17 mouse cellular contexts compared by ENCODE assay signal in the genomic region with DNA sequence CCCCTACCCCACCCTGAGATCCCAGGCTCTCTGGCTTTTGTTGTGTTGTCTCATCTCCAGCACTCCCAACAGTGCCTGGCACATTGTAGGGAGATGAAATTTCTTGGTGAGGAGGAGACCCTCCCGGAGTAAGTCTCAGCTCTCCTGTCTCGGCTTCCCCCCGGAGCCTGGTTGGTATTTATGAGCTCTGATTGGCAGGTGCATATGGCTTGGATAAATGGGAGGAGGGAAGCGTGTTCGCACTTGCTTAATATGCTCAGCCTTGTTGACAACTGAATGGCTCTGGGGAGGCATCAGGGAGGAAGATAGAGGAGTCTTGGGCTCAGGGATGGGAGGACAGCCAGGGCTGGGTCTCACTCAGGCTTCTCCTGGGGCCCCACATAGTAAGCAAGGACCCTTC. TPM values are rescaled to one million over a fixed set of nuclear protein-coding genes. Genes with fewer than 3 reads are reported as not detected.
DNase-seq lines count a peak whose midpoint lies in the region; ATAC-seq lines count a peak whose summit lies in the region.
"Had no signal": no experiment of that assay in that cellular context is flagged by ENCODE, and none has a peak within 500 bp of the region (broad histone marks: within the 10 kb centered on the region; RNA-seq: fewer than 3 reads in every experiment).

No protein-coding gene starts in this region.

- no peak overlapping the region for H3K9ac ChIP-seq in limb, embryonic 11.5 days (ENCODE audit: low read length)
- H3K9ac ChIP-seq in hindbrain, embryonic 13.5 days: no peak overlapping the region
- H3K9ac ChIP-seq in midbrain, embryonic 16.5 days (ENCODE audit: low read depth, low read length): no peak overlapping the region
- H3K9ac ChIP-seq: limb, embryonic 15.5 days had no signal

- no peaks in the 10 kb centered on the region for H3K9me3 ChIP-seq in limb, embryonic 11.5 days (ENCODE audit: control insufficient read depth, low read length)
- H3K9me3 ChIP-seq in limb, embryonic 10.5 days (replicated peaks): no peaks in the 10 kb centered on the region
- H3K9me3 ChIP-seq in forebrain, embryonic 10.5 days: no peaks in the 10 kb centered on the region
- H3K9me3 ChIP-seq in hindbrain, embryonic 13.5 days: no peaks in the 10 kb centered on the region
- H3K9me3 ChIP-seq in midbrain, embryonic 16.5 days (replicated peaks; ENCODE audit: control insufficient read depth, low read length, poor library complexity, severe bottlenecking): no peaks in the 10 kb centered on the region
- H3K9me3 ChIP-seq: limb, embryonic 15.5 days had no signal

- no peaks in the 10 kb centered on the region for H3K27me3 ChIP-seq in limb, embryonic 11.5 days (ENCODE audit: control insufficient read depth, insufficient read depth, low read length)
- peaks cover 62% of the 10 kb centered on the region for H3K27me3 ChIP-seq in limb, embryonic 10.5 days (ENCODE audit: low read depth, poor library complexity, severe bottlenecking)
- peaks cover 34% of the 10 kb centered on the region for H3K27me3 ChIP-seq in forebrain, embryonic 10.5 days (ENCODE audit: poor library complexity, severe bottlenecking)
- H3K27me3 ChIP-seq in hindbrain, embryonic 13.5 days: peaks cover 20% of the 10 kb centered on the region
- H3K27me3 ChIP-seq in midbrain, embryonic 16.5 days (ENCODE audit: control insufficient read depth, insufficient read depth, low read depth, low read length): no peaks in the 10 kb centered on the region
- H3K27me3 ChIP-seq: limb, embryonic 15.5 days had no signal

- H3K4me1 ChIP-seq in limb, embryonic 11.5 days (ENCODE audit: control insufficient read depth, insufficient read depth, low read length): peaks cover 5% of the 10 kb centered on the region; the same call in 1 of the 2 replicates
- peaks cover 33% of the 10 kb centered on the region for H3K4me1 ChIP-seq in limb, embryonic 10.5 days
- peaks cover 59% of the 10 kb centered on the region for H3K4me1 ChIP-seq in forebrain, embryonic 10.5 days
- H3K4me1 ChIP-seq in hindbrain, embryonic 13.5 days (replicated peaks): peaks cover 71% of the 10 kb centered on the region
- H3K4me1 ChIP-seq in midbrain, embryonic 16.5 days (ENCODE audit: control insufficient read depth, insufficient read depth, low read length): peaks cover 27% of the 10 kb centered on the region

- H3K36me3 ChIP-seq in limb, embryonic 11.5 days (ENCODE audit: control insufficient read depth, insufficient read depth, low read length): no peaks in the 10 kb centered on the region
- no peaks in the 10 kb centered on the region for H3K36me3 ChIP-seq in limb, embryonic 10.5 days
- H3K36me3 ChIP-seq in forebrain, embryonic 10.5 days (replicated peaks): no peaks in the 10 kb centered on the region
- no peaks in the 10 kb centered on the region for H3K36me3 ChIP-seq in hindbrain, embryonic 13.5 days
- no peaks in the 10 kb centered on the region for H3K36me3 ChIP-seq in midbrain, embryonic 16.5 days (ENCODE audit: control insufficient read depth, insufficient read depth, low read length)
- H3K36me3 ChIP-seq: limb, embryonic 15.5 days had no signal

- 0 out of 2 replicates have a peak, but pooled peaks have one; percentile 26 for ATAC-seq in limb, embryonic 11.5 days (ENCODE audit: insufficient number of reproducible peaks, low FRiP score, low TSS enrichment, low read depth)
- 0 out of 2 replicates have a peak, but pooled peaks have one; percentile 17 for ATAC-seq in hindbrain, embryonic 13.5 days (ENCODE audit: low FRiP score)
- no peak for ATAC-seq in midbrain, embryonic 16.5 days

- no peak overlapping the region for H3K4me2 ChIP-seq in limb, embryonic 11.5 days (ENCODE audit: low read depth, severe bottlenecking)
- no peak overlapping the region for H3K4me2 ChIP-seq in hindbrain, embryonic 13.5 days
- H3K4me2 ChIP-seq in midbrain, embryonic 16.5 days (ENCODE audit: low read length): no peak overlapping the region
- H3K4me2 ChIP-seq: limb, embryonic 15.5 days had no signal

- DNase-seq in limb, embryonic 11.5 days (ENCODE audit: low spot score): no peak
- no peak for DNase-seq in limb, embryonic 10.5 days (ENCODE audit: low spot score)
- no peak for DNase-seq in forebrain, embryonic 10.5 days (ENCODE audit: extremely low spot score, low spot score)
- no peak for DNase-seq in adrenal gland, postnatal 10 days
- DNase-seq in natural killer cell, adult 2 months (ENCODE audit: low spot score in 2 of 2): no peak
- no peak for DNase-seq in adrenal gland, adult 8-10 months
- DNase-seq: cerebellum, adult 18-20 months; heart, adult 11 months; kidney, adult 2 months; lung, adult 2 months; right cerebral cortex, postnatal 14 days had no signal

- no peak overlapping the region for H3K27ac ChIP-seq in limb, embryonic 11.5 days (replicated peaks; ENCODE audit: low read depth, low read length)
- no peak overlapping the region for H3K27ac ChIP-seq in limb, embryonic 10.5 days
- peak overlapping the region; percentile 42; the same call in 1 of the 2 replicates for H3K27ac ChIP-seq in forebrain, embryonic 10.5 days
- peak overlapping the region; percentile 74 for H3K27ac ChIP-seq in hindbrain, embryonic 13.5 days
- peak overlapping the region; percentile 58; the same call in 1 of the 2 replicates for H3K27ac ChIP-seq in midbrain, embryonic 16.5 days (ENCODE audit: low read length)
- H3K27ac ChIP-seq: left cerebral cortex, adult 2 months; limb, embryonic 15.5 days had no signal

- no peak overlapping the region for H3K4me3 ChIP-seq in limb, embryonic 11.5 days (ENCODE audit: low read depth, low read length)
- no peak overlapping the region for H3K4me3 ChIP-seq in limb, embryonic 10.5 days
- H3K4me3 ChIP-seq in forebrain, embryonic 10.5 days: no peak overlapping the region
- H3K4me3 ChIP-seq in hindbrain, embryonic 13.5 days: no peak overlapping the region
- H3K4me3 ChIP-seq in midbrain, embryonic 16.5 days (ENCODE audit: low read depth, low read length): no peak overlapping the region
- H3K4me3 ChIP-seq: left cerebral cortex, adult 2 months; limb, embryonic 15.5 days; myocyte had no signal

- WGBS in limb, embryonic 11.5 days: 65% methylated on average over 5 of the region's 5 CpGs
- WGBS in limb, embryonic 10.5 days: 79% methylated on average over 5 of the region's 5 CpGs
- 90% methylated on average over 5 of the region's 5 CpGs for WGBS in forebrain, embryonic 10.5 days
- WGBS in hindbrain, embryonic 13.5 days: 46% methylated on average over 5 of the region's 5 CpGs
- 43% methylated on average over 5 of the region's 5 CpGs for WGBS in midbrain, embryonic 16.5 days

RNA-seq across cellular contexts. Expression of a gene that starts 14.4 kb away (rescaled TPM):
- polyA plus RNA-seq in limb, embryonic 11.5 days (2014; fragmentation: Nextera tagmentation; extraction: Ambion mirVana): not detected in 2 replicates
- polyA plus RNA-seq in limb, embryonic 10.5 days (2016; fragmentation: Nextera tagmentation; extraction: Ambion mirVana): not detected in 2 replicates
- polyA plus RNA-seq in forebrain, embryonic 10.5 days (2016; fragmentation: Nextera tagmentation; extraction: Ambion mirVana): not detected in 2 replicates
- not detected in 2 replicates for polyA plus RNA-seq in hindbrain, embryonic 13.5 days (2015; fragmentation: Nextera tagmentation; extraction: Ambion mirVana)
- polyA plus RNA-seq in midbrain, embryonic 16.5 days (2015; fragmentation: Nextera tagmentation; extraction: Ambion mirVana): not detected in 2 replicates
- total RNA-seq in adrenal gland, postnatal 10 days (2021): not detected
- total RNA-seq in adrenal gland, adult 8-10 months (2022): not detected
- total RNA-seq: common myeloid progenitor, adult 5-6 weeks had no signal
- polyA plus RNA-seq: lung, adult 2 months; myocyte had no signal

Comparison
In these comparisons a context has a peak if more than half of its experiments do, and no peak if none do; other contexts are left out.
1. H3K27ac ChIP-seq: peak in forebrain, embryonic 10.5 days (single experiment), hindbrain, embryonic 13.5 days (single experiment) and midbrain, embryonic 16.5 days (single experiment); none in limb, embryonic 11.5 days (single experiment) and limb, embryonic 10.5 days (single experiment).